Mouse (Mus musculus): Measurements from ENCODE around the gene Elf4.

Elf4 gene
- long read RNA-seq, experiment 1: 0 reads
- long read RNA-seq, experiment 2, partial matches to known transcripts: 0 of 2 reads
- long read RNA-seq, experiment 2, other reads (novel, unspliced or antisense): 2 of 2 reads

DNA sequence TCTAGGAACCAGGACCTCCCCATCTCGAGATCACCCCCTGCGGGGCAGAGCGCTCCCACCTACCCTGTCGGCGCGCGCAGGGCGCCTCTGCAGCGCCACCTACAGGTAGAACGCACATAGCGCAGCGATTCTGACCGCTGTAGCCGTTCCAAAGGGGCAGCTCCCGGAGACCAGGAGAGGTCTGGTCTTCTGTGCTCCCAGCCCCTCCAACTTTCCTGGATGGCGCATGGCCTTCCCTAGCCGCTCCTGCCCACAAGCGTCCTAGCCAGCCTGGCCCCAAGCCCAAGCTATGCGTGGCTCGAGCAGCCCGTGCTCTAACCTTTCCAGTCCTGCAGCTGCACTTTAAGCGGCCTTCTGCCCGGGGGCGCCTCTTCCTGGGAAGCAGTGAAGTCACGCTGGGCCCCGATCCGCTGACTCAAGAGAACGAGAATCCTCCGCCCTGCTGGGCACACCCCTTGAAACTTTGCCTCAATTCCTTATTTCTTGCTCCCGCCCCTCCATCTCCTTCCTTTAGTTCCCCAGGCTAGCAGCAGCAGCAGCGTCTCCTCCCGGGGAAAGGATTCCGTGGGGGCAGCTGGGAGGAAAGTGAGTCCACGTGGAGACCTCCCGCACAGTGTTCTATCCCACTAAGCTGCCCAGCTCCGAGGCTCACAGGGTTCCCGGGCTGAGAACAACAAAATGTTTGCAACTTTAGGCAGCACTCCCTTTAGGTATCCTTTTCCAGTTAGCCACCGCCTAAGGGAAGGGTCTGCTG, at the start of gene Elf4:
Gene Elf4 (minus strand): TSS at position 379 of the 754 bp plus-strand sequence.
- intact Hi-C loops (cut with DNase I): no loop called here

DNA sequence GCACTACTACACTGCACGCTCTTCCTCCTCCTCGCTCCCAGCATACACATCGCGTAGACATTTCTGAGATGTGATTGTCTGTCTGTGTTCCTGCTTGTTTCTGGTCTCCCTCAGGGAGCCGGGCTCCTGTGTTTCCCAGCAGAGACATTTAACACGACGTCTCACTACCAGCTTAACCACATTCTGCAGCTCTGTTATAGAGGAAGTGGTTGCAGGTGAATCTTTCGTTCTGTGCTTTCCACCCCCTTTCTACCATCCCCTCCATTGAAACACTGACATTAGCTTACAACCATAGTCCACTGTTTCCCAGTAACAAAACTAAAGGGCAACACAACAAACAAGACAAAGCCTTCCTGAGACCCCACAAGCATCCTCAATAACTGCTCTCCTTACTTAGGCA, 30.8 kb upstream of the Elf4 start:
- intact Hi-C loops (cut with DNase I): no loop called here

DNA sequence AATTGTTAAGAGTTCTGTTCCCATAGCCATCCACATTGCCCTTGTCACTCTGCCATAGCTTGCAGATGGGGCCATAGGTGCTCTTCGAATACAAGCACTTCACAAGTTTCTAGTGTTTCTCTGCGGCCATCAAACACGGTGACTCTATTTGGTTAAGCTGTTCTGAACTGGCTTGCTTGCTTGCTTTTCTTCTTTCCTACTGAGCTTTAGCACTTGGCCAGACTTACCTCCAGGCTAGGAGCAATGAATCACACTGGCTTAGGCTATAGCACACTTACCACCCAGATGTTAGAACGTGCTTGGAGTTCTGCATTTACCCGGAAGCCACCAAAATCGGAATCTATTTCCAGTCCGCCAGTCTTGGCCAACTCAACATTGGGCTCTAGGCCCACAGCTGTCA, 18.8 kb upstream of the Elf4 start:
- intact Hi-C loops (cut with DNase I): no loop called here

DNA sequence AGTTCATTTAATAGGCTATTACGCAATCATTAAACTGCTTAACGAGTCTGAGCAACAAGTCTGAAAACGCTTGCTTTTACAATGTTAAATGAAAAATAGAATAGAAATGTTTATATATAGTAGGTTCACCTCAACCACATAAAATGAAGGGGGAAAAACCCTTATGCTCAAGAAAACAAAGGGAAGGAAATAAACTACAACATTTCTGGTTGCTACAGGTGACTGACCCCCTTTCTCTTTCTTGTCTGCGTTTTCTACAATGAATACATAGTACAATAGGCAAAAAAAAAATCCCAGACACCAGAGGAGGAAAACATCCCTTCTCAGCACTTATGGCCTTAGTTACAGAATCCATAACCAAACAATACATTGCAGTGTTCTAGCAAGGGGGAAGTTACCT, 18.2 kb upstream of the Elf4 start:
- intact Hi-C loops (cut with DNase I): no loop called here

DNA sequence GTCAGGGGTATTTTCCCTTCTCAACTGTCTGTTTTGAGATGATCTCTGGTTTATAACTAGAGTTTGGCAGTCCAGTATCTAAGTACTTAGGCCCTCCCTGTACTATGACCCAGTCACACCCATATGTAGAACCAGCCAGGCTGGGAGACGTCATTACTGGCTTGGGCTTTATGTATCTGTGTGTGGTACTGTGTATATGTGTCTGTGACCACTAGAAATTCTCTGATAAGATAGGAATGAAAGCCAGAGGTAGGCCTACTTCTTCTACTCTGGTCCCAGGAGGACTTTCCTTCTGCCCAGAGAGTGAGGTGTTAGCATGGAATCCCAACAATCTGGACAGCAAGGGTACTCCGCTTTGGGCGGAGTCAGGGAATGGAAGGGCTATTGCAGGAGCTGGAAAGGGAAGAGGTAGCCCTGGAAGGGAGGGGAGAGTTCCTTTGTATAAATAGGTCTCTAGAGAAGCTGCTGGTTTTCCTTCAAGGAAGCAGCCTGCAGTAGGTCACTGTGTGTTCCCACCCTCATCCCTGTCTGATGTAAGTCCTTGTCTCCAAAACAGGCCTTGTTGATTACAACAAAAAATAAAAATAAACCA, 4.5 kb upstream of the Elf4 start:
- intact Hi-C loops (cut with DNase I): no loop called here

DNA sequence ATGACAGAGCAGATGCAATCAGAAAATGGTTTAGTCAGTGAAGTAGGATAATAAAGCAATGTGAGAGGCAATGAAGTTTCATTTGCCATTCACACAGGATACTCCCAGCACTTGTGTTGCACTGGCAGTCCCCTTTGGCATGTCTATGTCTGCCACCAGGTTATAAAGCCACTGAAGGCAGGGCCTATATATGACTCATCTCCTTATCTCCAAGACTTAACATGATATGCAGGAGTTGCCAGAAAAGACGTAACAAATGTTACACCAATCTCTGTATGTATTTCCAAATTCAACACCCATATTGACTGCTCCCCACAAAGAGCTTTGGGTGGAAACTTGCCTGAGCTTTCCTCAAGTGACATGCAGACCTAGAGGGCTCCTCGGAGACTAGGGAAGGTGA, 3.2 kb upstream of the Elf4 start:
- intact Hi-C loops (cut with DNase I): no loop called here

DNA sequence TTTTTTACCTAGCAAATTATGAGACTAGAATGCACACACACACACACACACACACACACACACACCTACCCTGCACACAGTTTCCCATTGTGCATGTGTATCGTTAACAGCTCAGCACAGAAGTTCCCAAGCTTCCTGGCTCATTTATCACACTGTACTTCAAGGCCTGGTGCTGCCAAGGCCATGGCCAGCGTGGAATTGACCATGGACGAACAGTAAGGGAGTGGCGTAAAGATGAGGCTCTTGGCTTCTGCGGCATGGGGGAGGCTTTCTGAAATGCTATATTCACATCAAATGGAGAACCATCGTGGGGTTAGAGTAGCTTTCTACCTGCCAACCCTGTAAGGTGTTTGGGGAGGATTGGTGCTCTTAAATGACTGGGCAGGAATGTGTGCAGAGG, 1.5 kb upstream of the Elf4 start:
- intact Hi-C loops (cut with DNase I): no loop called here

DNA sequence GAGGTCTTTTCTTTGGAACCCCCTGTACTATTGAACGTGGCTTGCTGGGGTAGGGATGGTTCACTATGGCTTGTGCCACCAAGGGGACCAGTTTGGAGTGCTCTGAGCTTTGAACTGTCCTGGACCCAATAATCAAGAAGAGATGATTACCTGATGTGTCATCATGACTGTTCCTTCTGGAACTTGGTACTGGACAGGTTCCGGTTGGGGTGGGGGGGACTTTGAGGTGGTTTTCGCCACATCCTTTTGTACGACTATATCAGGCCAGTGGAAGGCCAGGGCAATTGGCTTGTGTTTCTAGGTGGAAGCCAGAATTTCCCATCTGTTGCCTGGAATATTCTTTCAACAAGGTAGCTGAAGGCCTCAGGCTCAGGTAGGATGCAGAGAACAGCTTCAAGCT, 704 bp upstream of the Elf4 start:
- intact Hi-C loops (cut with DNase I): no loop called here

DNA sequence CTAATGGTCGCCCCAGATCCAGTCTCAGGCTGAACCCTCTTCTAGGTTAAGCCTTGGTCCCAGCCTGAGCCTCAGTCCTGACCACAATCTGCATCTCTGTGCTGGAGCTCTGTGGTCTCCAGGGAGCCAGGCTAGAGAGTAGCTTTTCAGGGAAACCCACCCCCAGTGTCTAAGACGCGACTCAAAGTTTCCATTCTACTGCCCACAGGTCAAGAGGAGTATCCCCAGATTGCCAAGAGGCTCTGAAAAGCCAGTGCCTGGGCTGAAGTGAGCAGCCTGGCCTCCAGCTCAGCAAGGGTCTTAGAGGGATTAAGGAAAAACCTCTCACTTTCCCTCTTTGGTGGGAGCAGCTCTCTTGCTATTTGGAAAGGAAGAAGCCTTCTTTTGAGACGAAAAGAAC, 635 bp downstream of the Elf4 start:
- intact Hi-C loops (cut with DNase I): no loop called here

DNA sequence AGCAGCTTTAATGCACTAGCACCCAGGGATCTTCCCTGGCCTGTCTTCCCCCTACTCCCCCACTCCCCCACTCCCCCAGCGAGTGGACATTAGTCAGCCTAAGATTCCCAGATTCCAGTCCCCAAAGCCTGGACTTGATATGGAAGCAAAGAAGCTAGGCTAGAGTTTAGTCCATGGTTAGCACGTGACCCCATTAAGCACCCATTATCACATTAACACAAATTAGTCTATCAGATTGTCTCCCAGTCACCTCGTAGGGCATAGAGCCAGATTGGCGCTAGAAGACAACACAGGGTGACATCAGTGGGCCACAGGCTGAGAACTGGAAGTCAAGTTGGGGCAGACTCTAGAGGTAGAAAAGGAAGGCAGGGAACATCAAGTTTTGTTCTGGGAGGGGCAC, 1.9 kb downstream of the Elf4 start:
- intact Hi-C loops (cut with DNase I): no loop called here

DNA sequence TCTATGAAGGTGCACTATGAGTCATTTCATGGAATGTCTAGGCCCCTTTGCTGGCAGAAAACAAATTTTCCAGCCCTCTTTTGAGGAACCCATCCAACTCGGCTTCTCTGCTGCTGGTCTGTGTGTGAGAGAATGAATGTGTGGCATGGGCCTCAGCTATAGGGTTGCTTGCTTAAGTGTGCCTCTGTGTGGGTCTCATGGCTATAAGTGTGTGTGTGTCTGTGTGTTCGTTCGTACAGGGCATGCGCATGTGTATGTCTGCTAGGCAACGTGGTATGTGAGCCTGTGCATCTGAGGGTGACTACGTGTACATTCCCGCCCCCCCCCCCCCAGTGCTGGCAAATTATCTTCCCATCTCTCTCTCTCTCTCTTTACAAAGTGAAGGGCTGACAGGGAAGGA, 2.4 kb downstream of the Elf4 start:
- intact Hi-C loops (cut with DNase I): no loop called here

DNA sequence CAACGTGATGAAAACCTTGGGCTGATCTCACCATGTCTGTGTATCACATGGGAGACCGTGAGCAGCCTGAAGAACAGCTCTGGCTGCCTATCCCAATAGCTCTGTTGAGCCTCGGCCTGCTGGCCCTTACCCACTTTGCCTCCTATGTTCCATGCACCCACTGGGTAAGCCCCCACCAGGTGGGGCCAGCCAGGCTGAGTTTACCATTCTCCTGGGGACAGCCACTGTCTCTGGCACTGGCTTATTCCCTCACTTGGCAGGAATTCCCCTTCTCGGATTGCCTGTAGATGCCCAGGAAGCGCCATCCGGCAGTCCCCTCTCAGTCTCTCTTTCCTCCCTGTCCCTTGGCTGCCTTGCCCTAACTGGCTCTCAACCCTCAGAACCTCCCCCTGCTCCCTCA, 6.0 kb downstream of the Elf4 start:
- intact Hi-C loops (cut with DNase I): no loop called here

DNA sequence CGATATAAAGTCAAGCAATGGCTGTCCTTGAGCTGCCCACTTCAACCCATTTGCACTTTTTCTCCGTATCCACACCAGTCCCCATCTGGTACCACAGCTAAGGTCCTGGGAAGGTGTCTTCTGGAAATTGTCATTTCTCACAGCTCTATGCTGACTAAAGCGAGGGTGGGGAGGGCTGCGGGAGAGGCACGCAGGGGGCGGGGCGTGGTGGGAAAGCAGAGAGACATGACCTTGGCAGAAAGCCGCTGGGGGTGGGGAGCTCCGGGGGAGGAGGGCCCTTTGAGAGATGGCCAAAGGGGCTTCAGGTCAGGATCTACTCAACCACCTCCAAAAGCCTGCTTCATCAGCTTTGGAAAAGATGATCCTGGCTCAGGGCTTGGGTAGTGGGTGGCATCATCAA, 7.9 kb downstream of the Elf4 start:
- intact Hi-C loops (cut with DNase I): no loop called here

DNA sequence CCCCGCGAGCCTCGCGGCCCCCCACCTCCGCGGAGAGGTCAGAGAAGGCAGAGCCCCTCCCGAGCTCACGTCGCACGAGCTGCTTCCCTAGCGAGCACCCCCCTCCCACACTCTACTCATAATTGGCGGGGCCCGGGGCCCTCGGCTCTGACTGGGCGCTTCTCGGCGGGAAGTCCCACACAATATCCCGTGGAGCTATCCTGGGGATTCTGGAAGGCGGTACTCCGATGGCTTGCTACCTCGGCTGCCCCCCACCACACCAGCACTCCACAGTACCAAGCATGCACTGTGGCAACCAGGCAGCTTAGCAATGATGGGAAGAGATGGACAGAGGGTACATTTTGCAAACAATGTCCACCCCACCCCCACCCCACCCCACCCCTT, 8.4 kb downstream of the Elf4 start:
- intact Hi-C loops (cut with DNase I): no loop called here

DNA sequence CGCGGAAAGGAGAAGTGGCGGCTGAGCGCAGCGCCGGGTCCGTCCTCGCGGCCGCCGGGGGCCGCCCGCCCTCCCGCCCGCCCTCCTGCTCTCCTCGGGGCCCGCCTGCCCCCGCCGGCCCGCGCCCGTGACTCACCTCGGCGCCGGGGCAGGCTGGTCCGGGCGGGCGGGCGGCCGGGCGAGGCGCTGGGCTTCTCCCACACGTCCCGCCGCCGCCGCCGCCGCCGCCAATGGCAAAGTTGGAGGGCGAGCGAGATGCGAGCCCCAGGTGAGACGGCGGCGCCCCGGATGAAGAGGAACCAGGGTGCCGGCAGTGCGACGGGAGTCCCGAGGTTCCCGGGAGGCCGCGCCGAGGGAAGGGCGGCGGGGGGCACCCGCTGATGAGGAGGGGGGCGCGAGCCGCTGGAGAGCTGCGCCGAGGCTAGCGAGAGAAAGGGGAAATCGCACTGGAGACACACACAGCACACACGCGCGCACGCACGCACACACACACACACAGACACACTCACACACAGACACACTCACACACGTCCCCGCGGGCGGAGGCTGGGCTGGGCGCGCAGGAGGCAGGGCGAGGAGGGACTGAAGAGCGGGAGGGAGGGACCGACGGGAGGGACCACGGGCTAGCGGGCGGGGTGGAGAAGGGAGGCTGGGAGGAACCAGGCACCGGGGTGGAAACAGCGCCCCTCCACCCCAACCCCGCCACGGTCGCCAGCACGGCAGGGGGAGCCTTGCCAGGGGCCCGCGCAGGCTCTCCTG, 9.0 kb downstream of the Elf4 start:
- intact Hi-C loops (cut with DNase I): no loop called here

DNA sequence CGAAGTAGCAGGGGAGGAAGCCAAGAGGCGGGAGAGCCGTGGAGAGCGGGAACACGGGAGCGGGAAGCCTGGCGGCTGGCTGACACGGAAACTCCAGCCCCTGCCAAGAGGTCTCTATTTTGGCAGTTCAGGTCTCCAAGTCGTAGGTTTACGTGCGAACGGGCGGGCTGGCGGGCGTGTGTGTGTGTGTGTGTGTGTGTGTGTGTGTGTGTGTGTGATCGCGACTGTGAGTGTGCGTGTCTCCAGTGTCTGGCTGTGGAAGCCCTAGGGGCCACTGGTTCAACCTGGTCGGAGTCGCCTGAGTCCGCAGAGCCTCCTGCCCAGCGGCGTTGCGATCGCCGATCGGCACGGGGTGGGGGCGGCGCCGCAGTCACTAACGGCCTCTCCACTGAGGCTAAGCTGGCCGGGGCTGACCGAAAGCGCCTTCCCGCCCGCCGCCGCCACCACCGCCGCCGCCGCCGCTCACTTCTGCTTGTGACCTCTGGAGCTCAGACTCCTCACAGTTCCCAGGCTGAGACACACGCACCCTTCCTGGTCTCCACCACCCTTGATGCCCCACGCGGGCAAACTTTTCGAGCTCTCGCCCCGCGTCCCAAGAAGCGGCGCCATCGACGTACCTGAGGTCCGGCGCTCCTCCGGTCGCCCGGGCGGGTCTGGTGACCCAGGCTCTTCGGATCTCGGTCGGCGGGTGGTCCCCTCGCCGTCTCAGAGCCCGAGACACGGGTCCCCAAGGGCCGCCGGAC, 9.8 kb downstream of the Elf4 start:
- intact Hi-C loops (cut with DNase I): no loop called here

DNA sequence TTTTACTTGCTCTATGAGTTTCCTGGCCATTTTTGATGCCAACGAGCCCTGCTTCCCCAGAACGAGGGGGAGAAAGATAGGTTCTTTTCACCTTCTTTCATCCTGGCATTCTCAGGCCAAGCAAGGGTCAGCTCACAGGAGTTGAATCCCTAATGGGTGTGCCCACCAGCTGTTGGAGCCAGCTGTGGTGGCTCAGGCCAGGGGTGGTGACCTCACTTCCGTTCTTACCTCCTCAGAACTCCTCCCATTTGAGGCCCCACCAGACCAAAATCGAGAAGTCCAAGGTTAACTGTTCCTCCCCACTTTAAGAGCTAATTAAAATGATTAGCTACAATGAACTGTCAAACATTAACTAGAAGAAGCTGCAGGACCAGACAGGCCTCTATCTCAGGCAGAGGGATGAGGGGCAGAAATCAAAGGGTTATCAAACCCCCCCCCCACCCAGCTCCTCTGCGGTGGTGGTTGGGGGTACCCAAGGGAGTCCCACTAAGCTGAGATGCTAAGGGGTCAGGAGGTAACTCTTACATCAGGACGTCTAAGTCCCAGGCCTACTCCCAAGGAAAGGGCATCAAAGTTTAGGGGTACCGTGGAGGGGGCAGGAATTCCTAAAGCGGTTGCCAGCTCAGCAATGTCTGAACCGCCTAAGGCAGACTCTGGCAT, 10.6 kb downstream of the Elf4 start:
- intact Hi-C loops (cut with DNase I): no loop called here

DNA sequence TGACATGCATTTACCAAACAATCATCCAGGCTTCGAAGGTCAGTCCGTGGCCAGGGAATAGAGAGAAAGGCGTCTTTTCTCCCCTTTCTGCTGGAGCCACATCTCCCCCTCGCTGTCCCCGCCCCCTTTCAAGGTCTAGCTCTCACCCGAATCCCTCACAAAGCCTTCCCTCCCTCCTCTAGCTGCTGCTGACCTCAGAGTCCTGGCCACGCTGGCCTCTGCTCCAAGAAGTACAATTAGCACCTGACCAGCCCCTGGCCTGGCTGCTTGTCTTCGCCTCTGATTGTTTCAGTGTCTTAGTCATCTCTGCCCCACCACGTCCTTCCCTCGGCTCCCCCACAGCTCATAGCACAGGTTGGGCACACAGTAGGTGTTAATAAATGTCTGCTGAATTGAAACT, 13.3 kb downstream of the Elf4 start:
- intact Hi-C loops (cut with DNase I): no loop called here

DNA sequence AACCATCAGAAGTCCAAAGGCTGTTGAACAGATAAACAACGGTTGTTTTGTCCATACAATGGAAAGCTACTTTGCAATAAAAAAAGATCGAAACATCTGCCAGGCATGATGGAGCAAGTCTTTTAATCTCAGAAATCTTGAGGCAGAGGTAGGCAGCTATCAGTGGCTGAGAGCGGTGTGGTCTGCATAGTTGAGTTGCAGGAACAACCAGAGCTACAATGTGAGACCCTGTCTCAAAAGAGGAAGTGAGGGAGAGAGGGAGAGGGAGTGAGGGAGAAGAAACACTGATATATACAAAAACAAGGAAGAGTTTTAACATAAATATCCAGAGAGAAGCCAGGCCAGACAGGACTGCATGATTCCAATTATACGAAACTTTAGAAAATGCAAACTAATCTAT, 18.3 kb downstream of the Elf4 start:
- intact Hi-C loops (cut with DNase I): no loop called here

DNA sequence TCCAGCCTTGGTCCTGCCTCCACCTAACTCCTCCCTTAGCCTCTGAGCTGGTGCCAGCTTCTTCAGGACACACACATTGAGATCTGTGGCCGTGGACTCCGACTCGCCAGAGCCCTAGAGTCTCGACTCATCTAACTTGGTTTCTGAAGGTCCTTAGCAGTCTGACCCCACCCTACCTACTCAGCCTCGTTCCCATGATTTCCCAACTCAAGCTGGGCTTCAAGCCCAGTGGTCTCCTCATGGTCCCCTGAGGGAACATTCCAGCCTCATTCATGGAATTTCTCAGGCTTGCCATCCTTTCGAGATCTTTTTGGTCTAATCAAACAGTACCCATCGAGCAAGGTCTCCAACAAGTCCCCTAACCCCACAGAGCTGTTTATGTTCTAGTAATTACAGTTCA, 21.0 kb downstream of the Elf4 start:
- intact Hi-C loops (cut with DNase I): no loop called here

DNA sequence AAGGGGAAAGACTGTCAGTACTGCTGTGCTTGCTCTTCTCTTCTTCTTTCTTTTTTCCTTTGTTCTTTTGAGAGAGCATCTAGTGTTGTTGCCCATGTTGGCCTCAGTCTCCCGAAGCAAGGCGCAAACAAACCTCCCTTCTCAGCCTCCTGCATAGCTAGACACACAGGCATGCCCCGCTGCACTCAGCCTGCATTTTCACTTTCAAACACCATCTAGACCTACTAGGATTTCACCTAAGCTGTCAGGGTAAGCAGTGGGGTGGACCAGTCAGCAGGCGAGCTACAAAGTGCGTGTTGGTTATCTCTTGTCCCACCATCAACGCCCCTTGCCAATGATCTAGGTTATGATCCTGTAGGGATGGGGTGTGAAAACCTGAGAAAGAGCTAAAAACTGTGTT, 21.4 kb downstream of the Elf4 start:
- intact Hi-C loops (cut with DNase I): no loop called here
